Mouse (Mus musculus) stomach, postnatal 0 days (tissue): ENCODE data around the gene Dscam. TPM values are rescaled to one million over a fixed set of nuclear protein-coding genes. Genes with fewer than 3 reads are reported as not detected.

Source experiments
- ATAC-seq: fragments of 200-750 bp; cut with Nextera tagmentation; 2 replicates; pipeline ENCODE4 v1.8.0; 2017; ENCODE audit not compliant: low FRiP score, low TSS enrichment
- DNase-seq: peaks from one replicate; pipeline ENCODE4 v3.0.0-alpha.2; 2016; ENCODE audit warnings: low spot score
- H3K27ac ChIP-seq: fragments of 300-500 bp; sonication (generic); replicated peaks from 2 replicates; pipeline ENCODE4 v1.5.1; 2014; ENCODE audit warnings: mild to moderate bottlenecking, control low read depth
- H3K27me3 ChIP-seq: fragments of 300-500 bp; sonication (generic); 2 replicates; pipeline ENCODE4 v1.6.1; 2014; ENCODE audit warnings: low read length; ENCODE audit not compliant: control insufficient read depth, insufficient read depth
- H3K36me3 ChIP-seq: fragments of 300-500 bp; sonication (generic); 2 replicates; pipeline ENCODE4 v1.6.1; 2014; ENCODE audit warnings: low read length, mixed read lengths; ENCODE audit not compliant: control insufficient read depth, insufficient read depth
- H3K4me1 ChIP-seq: fragments of 300-500 bp; sonication (generic); replicated peaks from 2 replicates; pipeline ENCODE4 v1.6.1; 2014; ENCODE audit warnings: antibody characterized with exemption; ENCODE audit not compliant: control insufficient read depth, insufficient read depth
- H3K4me2 ChIP-seq: fragments of 300-500 bp; sonication (generic); replicated peaks from 2 replicates; pipeline ENCODE4 v1.6.1; 2014; ENCODE audit warnings: low read depth, mild to moderate bottlenecking, control low read depth, moderate library complexity
- H3K4me3 ChIP-seq: fragments of 300-500 bp; sonication (generic); 2 replicates; pipeline ENCODE4 v1.5.1; 2014; ENCODE audit warnings: low read depth, low read length, control low read depth
- H3K9ac ChIP-seq: fragments of 300-500 bp; sonication (generic); 2 replicates; pipeline ENCODE4 v1.6.1; 2014; ENCODE audit warnings: mild to moderate bottlenecking, low read length, control low read depth, mixed read lengths
- H3K9me3 ChIP-seq: fragments of 300-500 bp; sonication (generic); 2 replicates; pipeline ENCODE4 v1.6.1; 2016; ENCODE audit warnings: low read length; ENCODE audit not compliant: control insufficient read depth
- CTCF ChIP-seq: IDR thresholded peaks from 2 replicates; pipeline ENCODE4 v1.5.1; 2016; ENCODE audit warnings: antibody characterized with exemption, low read depth, mild to moderate bottlenecking, moderate library complexity
- EP300 ChIP-seq: optimal IDR thresholded peaks from 2 replicates; pipeline ENCODE3; 2016; ENCODE audit warnings: antibody characterized with exemption
- whole genome bisulfite sequencing: fragments of 180-500 bp; shearing (Covaris S2); extraction: QIAGEN DNeasy Blood & Tissue Kit; methylation state at CpG from one replicate; pipeline ENCODE4 v1.1.7; 2014; 5-methylcytosine and 5-hydroxymethylcytosine counted together
- polyA plus RNA-seq: library from polyadenylated mRNA; unstranded; fragments of >200 nt; fragmentation: Nextera tagmentation; extraction: Ambion mirVana; gene quantifications from 2 replicates; pipeline ENCODE4 v1.2.1, GENCODE M21; 2015

Dscam gene
- polyA plus RNA-seq, 1 experiment from 2014 or later, result 0.13 TPM

GRCm38 (mm10) chr16:96779021-96779420, 391.5 kb downstream of the Dscam start:
- no peak overlapping the region for H3K4me2 ChIP-seq
- 61% methylated on average over 5 of the region's 5 CpGs for WGBS

GRCm38 (mm10) chr16:96774245-96774644, 396.3 kb downstream of the Dscam start:
- DNase-seq (no peak), ATAC-seq (no peak)
- H3K27ac ChIP-seq, result no peak overlapping the region
- H3K9me3 ChIP-seq, result no peaks in the 10 kb centered on the region
- H3K4me1 ChIP-seq, result no peaks in the 10 kb centered on the region
- no peak overlapping the region for H3K9ac ChIP-seq
- TF ChIP-seq EP300, result no peak
- no peak for TF ChIP-seq CTCF
- H3K27me3 ChIP-seq, result no peaks in the 10 kb centered on the region
- 67% methylated on average over 1 of the region's 1 CpGs for WGBS
- H3K4me2 ChIP-seq, result no peak overlapping the region
- H3K36me3 ChIP-seq, result no peaks in the 10 kb centered on the region
- no peak overlapping the region for H3K4me3 ChIP-seq

More at GRCm38 (mm10) chr16:96779021-96779420, 391.5 kb downstream of the Dscam start:
- H3K36me3 ChIP-seq, result no peaks in the 10 kb centered on the region
- no peak for TF ChIP-seq CTCF
- no peak for TF ChIP-seq EP300
- DNase-seq, result no peak
- H3K9ac ChIP-seq, result no peak overlapping the region
- no peaks in the 10 kb centered on the region for H3K27me3 ChIP-seq
- H3K4me1 ChIP-seq, result no peaks in the 10 kb centered on the region
- no peaks in the 10 kb centered on the region for H3K9me3 ChIP-seq
- H3K4me3 ChIP-seq, result no peak overlapping the region
- no peak for ATAC-seq
- no peak overlapping the region for H3K27ac ChIP-seq

GRCm38 (mm10) chr16:96767985-96768384, 402.6 kb downstream of the Dscam start:
- no peak overlapping the region for H3K4me3 ChIP-seq
- TF ChIP-seq EP300 (no peak), CTCF (no peak)
- no peaks in the 10 kb centered on the region for H3K27me3 ChIP-seq
- H3K27ac ChIP-seq, result no peak overlapping the region
- H3K36me3 ChIP-seq, result no peaks in the 10 kb centered on the region
- ATAC-seq (no peak), DNase-seq (no peak)
- WGBS, result 56% methylated on average over 3 of the region's 3 CpGs
- H3K9ac ChIP-seq, result no peak overlapping the region
- H3K4me2 ChIP-seq, result no peak overlapping the region
- no peaks in the 10 kb centered on the region for H3K4me1 ChIP-seq
- no peaks in the 10 kb centered on the region for H3K9me3 ChIP-seq

- no peak overlapping the region for H3K4me2 ChIP-seq
- H3K9ac ChIP-seq, result no peak overlapping the region
- H3K27ac ChIP-seq, result no peak overlapping the region
- 56% methylated on average over 4 of the region's 4 CpGs for WGBS
- no peaks in the 10 kb centered on the region for H3K27me3 ChIP-seq
- no peaks in the 10 kb centered on the region for H3K4me1 ChIP-seq
- no peak for DNase-seq
- TF ChIP-seq EP300, result no peak
- no peak for TF ChIP-seq CTCF
- no peaks in the 10 kb centered on the region for H3K36me3 ChIP-seq
- H3K4me3 ChIP-seq, result no peak overlapping the region
- no peaks in the 10 kb centered on the region for H3K9me3 ChIP-seq
- no peak for ATAC-seq
Measured at GRCm38 (mm10) chr16:96767508-96767907, 403.0 kb downstream of the Dscam start.

GRCm38 (mm10) chr16:96761225-96761624, 409.3 kb downstream of the Dscam start:
- Histone ChIP-seq H3K9me3 (no peaks in the 10 kb centered on the region), H3K4me1 (no peaks in the 10 kb centered on the region), H3K36me3 (no peaks in the 10 kb centered on the region), H3K4me3 (no peak overlapping the region), H3K27me3 (no peaks in the 10 kb centered on the region), H3K4me2 (no peak overlapping the region), H3K27ac (no peak overlapping the region), H3K9ac (no peak overlapping the region)
- no peak for ATAC-seq
- WGBS, result 29% methylated on average over 12 of the region's 12 CpGs
- no peak for TF ChIP-seq EP300
- no peak for TF ChIP-seq CTCF
- no peak for DNase-seq

GRCm38 (mm10) chr16:96759081-96759603, 411.4 kb downstream of the Dscam start:
- no peaks in the 10 kb centered on the region for H3K27me3 ChIP-seq
- no peak for TF ChIP-seq EP300
- TF ChIP-seq CTCF, result no peak
- no peak for ATAC-seq
- no peaks in the 10 kb centered on the region for H3K36me3 ChIP-seq
- no peak overlapping the region for H3K4me3 ChIP-seq
- H3K9me3 ChIP-seq, result no peaks in the 10 kb centered on the region
- no peaks in the 10 kb centered on the region for H3K4me1 ChIP-seq
- no peak overlapping the region for H3K9ac ChIP-seq
- H3K4me2 ChIP-seq, result no peak overlapping the region
- no peak overlapping the region for H3K27ac ChIP-seq
- 43% methylated on average over 5 of the region's 5 CpGs for WGBS
- DNase-seq, result no peak
